Mouse (Mus musculus): Measurements from ENCODE around the gene Gm20388. TPM values are rescaled to one million over a fixed set of nuclear protein-coding genes. Genes with fewer than 3 reads are reported as not detected.
A peak's percentile ranks its signal among the peaks of the same experiment; 100 is the strongest.

Gene Gm20388
- polyA plus RNA-seq, 1 experiment from 2014 or later: not detected

DNA sequence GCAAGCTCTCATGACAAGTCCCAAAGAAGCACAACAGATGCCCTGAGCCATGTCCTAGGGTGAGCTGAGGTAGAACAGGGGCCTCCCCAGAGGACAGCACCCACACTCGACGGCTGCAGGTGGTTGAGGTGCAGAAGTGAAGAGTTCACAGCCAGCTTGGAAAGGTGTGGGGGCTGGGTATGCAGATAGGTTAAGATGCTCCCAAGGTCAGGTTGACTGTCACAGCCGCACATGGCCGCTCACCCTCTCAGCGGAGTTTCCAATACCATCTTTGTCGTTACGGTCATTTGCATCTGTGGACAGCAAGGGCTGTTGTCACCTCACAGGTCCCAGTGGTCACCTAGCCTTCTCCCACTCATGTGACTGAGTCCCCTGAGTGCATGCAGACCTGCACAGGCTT, 480.0 kb downstream of the Gm20388 start:
- Histone ChIP-seq H3K27me3 (no peaks in the 10 kb centered on the region), H3K9ac (replicated peaks) (no peak overlapping the region), H3K36me3 (no peaks in the 10 kb centered on the region), H3K4me1 (peaks cover 37% of the 10 kb centered on the region), H3K4me3 (no peak overlapping the region), H3K4me2 (replicated peaks) (no peak overlapping the region), H3K27ac (replicated peaks) (no peak overlapping the region), H3K9me3 (no peaks in the 10 kb centered on the region)
- ATAC-seq (replicated peaks): no peak
- 94% methylated on average over 7 of the region's 7 CpGs for WGBS

DNA sequence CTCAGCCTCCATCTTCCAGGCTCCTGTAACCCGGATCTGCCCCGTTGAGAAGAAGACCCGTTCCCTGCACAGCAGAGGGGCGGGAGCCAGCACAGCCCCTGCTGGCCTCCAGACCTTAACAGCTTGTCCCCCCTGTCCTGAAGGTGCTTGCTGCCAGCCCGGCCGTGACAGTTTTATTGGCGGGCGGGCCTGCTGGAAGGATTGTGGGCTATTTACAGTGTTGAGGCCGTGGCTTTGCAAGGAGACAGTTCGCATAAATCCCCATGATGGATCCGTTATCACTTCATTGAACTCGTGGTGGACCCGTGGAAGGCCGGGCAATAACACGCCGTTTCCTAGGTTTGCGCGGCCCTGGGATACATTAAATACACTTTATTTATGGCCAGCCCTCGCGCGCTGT, 481.2 kb downstream of the Gm20388 start:
- Histone ChIP-seq H3K36me3 (no peaks in the 10 kb centered on the region), H3K27me3 (no peaks in the 10 kb centered on the region), H3K9me3 (no peaks in the 10 kb centered on the region), H3K4me1 (peaks cover 38% of the 10 kb centered on the region), H3K4me3 (no peak overlapping the region), H3K4me2 (replicated peaks) (no peak overlapping the region), H3K27ac (replicated peaks) (no peak overlapping the region), H3K9ac (replicated peaks) (no peak overlapping the region)
- ATAC-seq (replicated peaks): no peak
- 75% methylated on average over 21 of the region's 21 CpGs for whole genome bisulfite sequencing

DNA sequence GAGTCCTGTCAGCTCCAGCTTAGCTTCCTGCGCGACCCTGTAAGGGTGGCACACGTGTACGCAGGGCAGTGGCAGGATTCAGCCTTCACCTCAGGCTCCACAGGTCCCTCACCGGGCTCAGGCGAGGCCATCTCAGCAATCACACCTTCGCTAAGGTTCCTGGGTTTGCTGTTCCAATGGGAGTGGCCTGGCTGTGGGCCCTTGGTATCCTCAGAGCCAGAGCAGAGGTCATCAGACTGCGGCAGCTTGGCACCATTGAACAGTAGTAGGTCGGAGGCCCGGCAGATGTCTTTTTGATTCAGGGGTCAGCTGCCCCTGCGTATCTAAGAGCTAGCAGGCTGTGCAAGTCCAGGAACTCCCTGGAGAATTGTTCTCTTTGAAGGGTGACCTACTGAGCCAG, 482.4 kb downstream of the Gm20388 start:
- H3K27ac ChIP-seq (replicated peaks): peak overlapping the region; percentile 72; the same call in 1 of the 2 replicates
- WGBS: 90% methylated on average over 11 of the region's 11 CpGs
- no peaks in the 10 kb centered on the region for H3K9me3 ChIP-seq
- H3K4me2 ChIP-seq (replicated peaks): no peak overlapping the region
- H3K36me3 ChIP-seq: no peaks in the 10 kb centered on the region
- no peak overlapping the region for H3K4me3 ChIP-seq
- no peaks in the 10 kb centered on the region for H3K27me3 ChIP-seq
- ATAC-seq (replicated peaks): no peak
- no peak overlapping the region for H3K9ac ChIP-seq (replicated peaks)
- peaks cover 50% of the 10 kb centered on the region for H3K4me1 ChIP-seq

DNA sequence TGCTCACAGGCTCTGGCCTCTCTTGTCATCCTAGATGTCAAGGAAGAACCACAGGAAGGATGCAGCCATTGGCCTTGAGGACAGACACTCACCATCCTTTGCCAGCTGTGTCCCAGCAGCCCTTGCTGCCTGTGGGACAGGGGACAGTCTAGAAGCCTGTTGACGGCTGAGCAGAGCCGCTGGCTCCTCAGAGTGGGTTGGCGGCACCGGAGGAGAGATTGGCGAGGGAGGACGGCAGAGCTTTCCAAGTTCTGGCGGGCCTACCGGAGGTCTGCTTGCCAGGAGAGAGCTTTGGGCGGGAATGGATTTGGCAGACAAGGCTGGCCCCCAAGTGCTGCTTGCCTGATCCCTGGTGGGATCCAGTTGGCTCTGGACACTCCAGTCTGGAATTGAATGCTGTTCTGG, 483.2 kb downstream of the Gm20388 start:
- ATAC-seq (replicated peaks): peak; percentile 51; the same call in 1 of the 2 replicates

DNA sequence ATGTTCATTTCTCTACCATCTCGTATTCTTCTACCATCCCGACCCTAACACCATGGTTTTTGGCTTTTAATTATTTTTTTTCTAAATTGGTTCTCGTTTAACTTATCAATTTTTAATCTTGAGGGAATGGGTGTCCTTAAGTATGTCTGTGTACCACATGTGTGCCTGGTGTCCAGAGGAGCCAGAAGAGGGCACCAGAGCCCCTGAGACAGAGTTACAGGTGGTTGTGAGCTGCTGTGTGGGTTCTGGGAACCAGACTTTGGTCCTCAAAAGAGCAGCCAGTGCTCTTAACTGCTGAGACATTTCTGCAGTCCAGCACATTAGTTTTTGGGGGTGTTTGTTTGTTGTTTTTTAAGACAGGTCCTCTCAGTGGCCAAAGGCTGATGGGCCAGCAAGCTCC, 485.3 kb downstream of the Gm20388 start:
- 91% methylated on average over 3 of the region's 3 CpGs for WGBS
- no peaks in the 10 kb centered on the region for H3K36me3 ChIP-seq
- no peak overlapping the region for H3K4me2 ChIP-seq (replicated peaks)
- H3K4me1 ChIP-seq: peaks cover 69% of the 10 kb centered on the region
- H3K27me3 ChIP-seq: no peaks in the 10 kb centered on the region
- H3K27ac ChIP-seq (replicated peaks): no peak overlapping the region
- H3K9ac ChIP-seq (replicated peaks): no peak overlapping the region
- ATAC-seq (replicated peaks): no peak
- H3K9me3 ChIP-seq: no peaks in the 10 kb centered on the region
- H3K4me3 ChIP-seq: no peak overlapping the region

More for the DNA sequence above, 483.2 kb downstream of the Gm20388 start:
- Histone ChIP-seq H3K27me3 (no peaks in the 10 kb centered on the region), H3K9ac (replicated peaks) (no peak overlapping the region), H3K4me3 (no peak overlapping the region), H3K4me1 (peaks cover 54% of the 10 kb centered on the region), H3K27ac (replicated peaks) (peak overlapping the region; percentile 72), H3K36me3 (no peaks in the 10 kb centered on the region), H3K4me2 (replicated peaks) (no peak overlapping the region), H3K9me3 (no peaks in the 10 kb centered on the region)
- WGBS: 58% methylated on average over 9 of the region's 9 CpGs

DNA sequence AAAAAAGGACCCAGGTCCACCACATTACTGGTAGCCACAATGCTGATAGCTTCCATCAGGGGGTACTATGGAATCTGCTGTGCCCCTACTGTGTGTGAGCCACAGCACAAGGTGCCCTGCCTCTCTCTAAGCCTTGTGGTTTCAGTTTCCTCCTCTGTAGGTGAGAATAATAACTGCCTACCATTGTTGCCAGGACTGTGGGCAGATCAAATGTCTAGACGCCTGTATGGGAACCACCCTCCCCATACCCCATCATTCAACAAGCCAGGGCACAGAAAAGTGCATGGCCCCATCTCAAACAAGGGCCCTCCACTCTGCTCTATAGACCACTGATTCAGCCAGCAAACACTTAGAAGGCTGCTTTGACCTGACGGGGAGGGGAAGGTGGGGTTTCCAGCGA, 486.1 kb downstream of the Gm20388 start:
- Histone ChIP-seq H3K36me3 (no peaks in the 10 kb centered on the region), H3K9ac (replicated peaks) (no peak overlapping the region), H3K4me2 (replicated peaks) (no peak overlapping the region), H3K9me3 (no peaks in the 10 kb centered on the region), H3K4me3 (no peak overlapping the region), H3K27ac (replicated peaks) (peak overlapping the region; percentile 62; the same call in 1 of the 2 replicates), H3K27me3 (no peaks in the 10 kb centered on the region), H3K4me1 (peaks cover 66% of the 10 kb centered on the region)
- ATAC-seq (replicated peaks): no peak
- WGBS: 43% methylated on average over 3 of the region's 3 CpGs

DNA sequence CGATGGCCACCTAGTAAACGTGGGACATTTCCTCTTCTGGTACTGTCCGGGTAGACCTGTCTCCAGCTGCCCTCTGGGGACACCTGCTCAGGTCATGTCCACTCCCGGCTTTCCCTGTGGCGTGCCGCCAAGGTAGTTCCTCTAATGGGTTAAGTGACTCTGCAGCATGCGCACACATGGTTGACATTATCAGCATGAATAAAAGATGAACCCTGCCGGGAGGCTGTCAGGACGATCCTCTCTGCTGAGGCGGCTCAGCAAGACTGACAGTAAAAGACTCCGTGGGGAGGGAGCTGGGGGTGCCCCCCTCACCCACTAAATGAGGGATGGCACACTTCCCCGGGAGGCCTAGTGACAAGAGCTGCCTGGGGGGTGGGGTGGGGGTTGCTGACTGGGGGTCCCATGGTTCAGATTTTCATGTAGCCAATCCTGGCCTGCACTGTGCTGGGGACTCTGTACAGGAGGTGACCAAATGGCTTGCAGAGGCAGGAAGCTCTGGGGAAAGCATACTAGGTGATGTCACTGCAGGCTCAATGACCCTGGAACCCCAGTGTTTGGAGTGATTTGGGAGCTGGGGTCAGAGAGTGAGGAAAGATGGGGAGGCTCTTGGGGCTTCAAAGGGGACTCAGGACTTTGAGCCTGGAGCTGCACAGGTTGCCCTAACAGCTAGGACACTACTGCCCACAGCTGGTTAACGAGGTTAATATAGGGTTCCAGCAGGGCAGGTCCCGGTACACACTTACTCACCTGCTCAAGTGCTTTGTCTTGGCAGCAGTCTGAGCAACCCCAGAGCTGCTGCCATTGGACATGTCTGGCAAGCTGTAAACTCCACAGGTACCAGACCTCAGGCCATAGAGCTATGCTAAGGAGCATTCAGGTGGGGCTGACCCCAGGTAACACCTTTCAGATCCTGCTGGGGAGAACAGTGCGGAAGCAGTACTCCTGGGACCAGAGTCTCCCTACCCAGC, 487.1 kb downstream of the Gm20388 start:
- peak overlapping the region; percentile 62 for H3K27ac ChIP-seq (replicated peaks)
- H3K4me1 ChIP-seq: peaks cover 57% of the 10 kb centered on the region
- 37% methylated on average over 15 of the region's 15 CpGs for WGBS

DNA sequence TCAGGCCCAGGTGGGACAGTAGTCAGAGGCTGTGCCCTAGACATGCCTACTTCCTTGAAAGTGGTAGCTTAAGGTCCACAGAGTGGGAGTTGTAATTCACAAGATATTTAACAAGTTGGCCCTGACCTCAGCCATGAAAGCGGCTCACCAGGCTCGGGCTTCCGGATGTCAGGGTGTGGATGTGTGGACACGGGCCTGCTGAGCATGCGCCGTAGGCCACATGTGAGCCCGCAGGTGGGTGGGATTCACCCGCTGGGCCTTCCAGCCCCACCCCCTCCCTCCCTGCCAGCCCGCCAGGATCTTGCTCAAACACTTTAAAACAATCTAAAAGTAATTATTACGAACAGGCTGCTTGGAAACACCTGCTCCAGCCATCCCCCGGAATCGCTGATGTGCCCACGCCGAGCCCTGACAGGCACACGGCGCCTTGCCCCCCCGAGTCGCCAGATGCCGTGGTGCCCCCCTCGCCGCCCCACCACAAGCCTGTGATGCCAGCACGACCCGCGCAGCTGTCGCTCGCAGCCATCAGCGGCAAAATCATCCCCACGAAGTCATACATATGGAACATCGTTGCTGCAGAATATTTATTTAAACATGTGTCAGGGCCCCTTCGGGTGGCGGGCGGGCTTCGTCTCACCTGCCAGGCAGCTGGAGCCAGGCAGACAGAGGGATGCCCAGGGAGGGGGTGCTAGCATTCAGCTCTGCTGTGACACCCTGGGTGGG, 488.7 kb downstream of the Gm20388 start:
- Histone ChIP-seq H3K4me2 (replicated peaks) (peak overlapping the region; percentile 20; the same call in 1 of the 2 replicates), H3K9me3 (no peaks in the 10 kb centered on the region), H3K9ac (replicated peaks) (no peak overlapping the region), H3K27ac (replicated peaks) (peak overlapping the region; percentile 74), H3K27me3 (no peaks in the 10 kb centered on the region), H3K4me3 (no peak overlapping the region), H3K4me1 (peaks cover 45% of the 10 kb centered on the region), H3K36me3 (no peaks in the 10 kb centered on the region)
- ATAC-seq (replicated peaks): peak; percentile 34; the same call in 1 of the 2 replicates
- 33% methylated on average over 33 of the region's 33 CpGs for whole genome bisulfite sequencing

More for the DNA sequence above, 487.1 kb downstream of the Gm20388 start:
- Histone ChIP-seq H3K27me3 (no peaks in the 10 kb centered on the region), H3K4me3 (no peak overlapping the region), H3K36me3 (no peaks in the 10 kb centered on the region), H3K9me3 (no peaks in the 10 kb centered on the region), H3K4me2 (replicated peaks) (no peak overlapping the region; the same call in 1 of the 2 replicates), H3K9ac (replicated peaks) (no peak overlapping the region)
- ATAC-seq (replicated peaks): peak; percentile 57

DNA sequence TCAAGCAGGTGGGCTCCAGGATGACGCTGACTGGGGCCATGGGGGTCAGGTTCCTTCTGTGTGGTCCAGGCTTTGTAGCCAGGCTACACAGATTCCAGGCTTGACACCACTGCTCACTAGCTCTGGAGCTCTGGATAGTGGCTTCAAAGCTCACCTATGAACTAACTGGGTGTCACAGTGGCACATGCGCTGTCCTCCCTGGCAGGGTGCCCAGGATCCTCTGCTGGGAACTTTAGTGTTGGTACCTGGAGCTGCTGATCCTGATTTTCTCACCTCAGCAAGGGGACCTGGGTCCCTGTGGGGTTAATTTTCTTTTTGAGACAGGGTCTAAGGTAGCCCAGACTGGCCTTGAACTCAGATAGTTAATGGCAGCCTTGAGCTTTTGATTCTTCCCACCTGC, 490.6 kb downstream of the Gm20388 start:
- no peak overlapping the region for H3K27ac ChIP-seq (replicated peaks)
- no peaks in the 10 kb centered on the region for H3K9me3 ChIP-seq
- no peaks in the 10 kb centered on the region for H3K27me3 ChIP-seq
- ATAC-seq (replicated peaks): no peak
- 95% methylated on average over 2 of the region's 2 CpGs for WGBS
- H3K4me2 ChIP-seq (replicated peaks): no peak overlapping the region
- no peak overlapping the region for H3K4me3 ChIP-seq
- H3K36me3 ChIP-seq: no peaks in the 10 kb centered on the region
- H3K9ac ChIP-seq (replicated peaks): no peak overlapping the region
- H3K4me1 ChIP-seq: peaks cover 48% of the 10 kb centered on the region

DNA sequence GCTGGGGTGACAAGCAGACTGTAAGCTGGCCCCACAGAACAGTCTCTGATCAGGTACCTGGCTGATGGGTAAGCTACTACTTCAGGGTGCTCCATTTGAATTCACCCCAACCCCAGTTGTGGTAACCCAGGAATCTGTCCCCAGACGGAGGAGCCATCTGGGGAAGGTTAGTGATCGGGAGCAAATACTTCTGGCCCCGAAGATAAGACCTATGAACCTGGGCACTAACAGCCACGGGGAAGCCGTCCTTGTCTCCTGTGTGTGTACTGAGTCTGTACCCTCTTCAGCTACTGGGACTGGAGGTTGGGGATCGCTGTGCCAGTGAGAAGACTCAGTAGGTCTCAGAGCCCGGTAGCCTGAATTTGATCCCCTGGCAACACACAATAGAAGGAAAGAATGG, 491.1 kb downstream of the Gm20388 start:
- Histone ChIP-seq H3K9ac (replicated peaks) (no peak overlapping the region), H3K27me3 (no peaks in the 10 kb centered on the region), H3K4me1 (peaks cover 48% of the 10 kb centered on the region), H3K27ac (replicated peaks) (no peak overlapping the region), H3K36me3 (no peaks in the 10 kb centered on the region), H3K4me3 (no peak overlapping the region), H3K4me2 (replicated peaks) (no peak overlapping the region), H3K9me3 (no peaks in the 10 kb centered on the region)
- no peak for ATAC-seq (replicated peaks)
- WGBS: 90% methylated on average over 7 of the region's 7 CpGs

DNA sequence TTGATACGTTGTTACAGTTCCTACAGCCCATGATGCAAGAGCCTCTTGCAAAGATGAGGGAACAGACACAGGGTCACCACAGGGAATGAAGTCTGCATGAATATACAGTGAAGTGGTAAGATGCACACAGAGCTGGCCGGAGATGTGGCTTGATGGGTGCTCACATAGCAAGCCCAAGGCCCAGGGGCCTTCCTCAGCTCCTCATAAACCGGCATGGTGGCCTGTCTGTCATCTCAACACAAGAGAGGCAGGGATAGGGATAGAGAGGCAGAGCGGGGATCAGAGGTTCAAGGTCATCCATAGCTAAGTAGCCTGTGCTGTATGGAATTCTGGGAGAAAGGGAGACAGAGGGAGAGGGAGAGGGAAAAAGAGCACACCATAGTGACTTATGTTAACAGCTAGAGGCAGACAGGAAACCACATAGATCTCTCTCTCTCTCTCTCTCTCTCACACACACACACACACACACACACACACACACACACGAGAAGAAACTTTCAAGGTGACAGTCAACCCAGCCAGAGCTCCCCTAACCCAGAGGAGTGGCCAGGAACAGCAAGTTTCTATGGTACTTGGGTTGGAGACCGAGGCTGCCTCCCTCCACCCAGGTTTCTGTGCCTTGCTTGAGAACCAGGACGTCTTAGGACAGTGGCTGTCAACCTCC, 493.1 kb downstream of the Gm20388 start:
- H3K36me3 ChIP-seq: no peaks in the 10 kb centered on the region
- WGBS: 75% methylated on average over 7 of the region's 7 CpGs
- H3K9ac ChIP-seq (replicated peaks): no peak overlapping the region
- no peak for ATAC-seq (replicated peaks)
- H3K27ac ChIP-seq (replicated peaks): no peak overlapping the region
- no peaks in the 10 kb centered on the region for H3K27me3 ChIP-seq
- H3K4me1 ChIP-seq: peaks cover 44% of the 10 kb centered on the region
- H3K4me3 ChIP-seq: no peak overlapping the region
- no peak overlapping the region for H3K4me2 ChIP-seq (replicated peaks)
- H3K9me3 ChIP-seq: no peaks in the 10 kb centered on the region

DNA sequence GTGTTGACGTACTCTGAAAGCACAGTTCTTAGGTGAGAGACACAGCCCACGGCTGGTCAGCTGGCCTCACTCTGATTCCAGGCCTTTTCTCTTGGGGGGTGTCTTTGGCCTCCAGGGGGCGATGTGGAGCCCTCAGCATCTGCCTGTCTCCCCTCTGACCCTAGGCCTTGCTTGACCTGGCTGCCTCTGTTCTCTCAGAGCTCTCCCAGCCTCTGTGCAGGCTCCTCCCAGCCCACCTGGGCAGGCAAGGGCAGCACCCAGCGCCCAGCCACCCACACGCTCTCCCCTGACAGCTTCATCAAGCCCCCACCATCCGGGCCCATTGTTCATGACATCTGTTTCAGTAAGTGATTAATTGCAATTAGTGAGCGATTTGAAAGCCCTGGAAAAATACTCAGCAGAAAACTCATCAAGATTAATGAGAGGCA, 494.0 kb downstream of the Gm20388 start:
- no peak overlapping the region for H3K4me3 ChIP-seq
- ATAC-seq (replicated peaks): peak; percentile 57; the same call in 1 of the 2 replicates
- 9% methylated on average over 7 of the region's 7 CpGs for WGBS
- H3K9me3 ChIP-seq: no peaks in the 10 kb centered on the region
- H3K27ac ChIP-seq (replicated peaks): peak overlapping the region; percentile 76
- no peaks in the 10 kb centered on the region for H3K36me3 ChIP-seq
- H3K4me2 ChIP-seq (replicated peaks): no peak overlapping the region
- no peak overlapping the region for H3K9ac ChIP-seq (replicated peaks)
- H3K27me3 ChIP-seq: no peaks in the 10 kb centered on the region
- peaks cover 44% of the 10 kb centered on the region for H3K4me1 ChIP-seq

Data from forebrain, embryonic 15.5 days (tissue).